Mouse (Mus musculus): Measurements from ENCODE around the gene Lurap1. TPM values are rescaled to one million over a fixed set of nuclear protein-coding genes. Genes with fewer than 3 reads are reported as not detected.
A peak's percentile ranks its signal among the peaks of the same experiment; 100 is the strongest.

Lurap1 gene
- total RNA-seq, 2 experiments from 2014 or later = 4.6 to 5.0 TPM

GRCm38 (mm10) chr4:116160769-116161168 lies 9.6 kb upstream of the Lurap1 start:
- DNase-seq = peak in 1 of 2 experiments; percentile 59

DNA sequence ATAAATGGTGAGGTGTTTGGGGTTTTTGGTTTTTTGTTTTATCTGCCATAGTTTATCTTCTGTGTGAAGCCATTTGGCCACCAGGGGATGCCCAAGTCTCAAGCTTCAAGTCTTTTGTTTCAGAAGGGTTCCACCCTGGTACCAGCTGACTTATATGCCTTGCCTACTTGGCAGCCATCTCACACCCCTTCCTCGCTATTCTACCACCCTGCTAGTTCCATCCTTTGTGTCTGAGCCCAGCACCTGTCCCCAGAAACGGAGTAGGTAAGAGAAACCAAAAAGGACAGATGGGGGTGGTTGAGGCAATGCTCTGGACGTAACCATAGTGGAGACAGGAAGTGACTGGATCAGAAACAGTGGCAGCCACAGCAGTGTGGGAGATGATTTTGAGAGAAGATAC lies 8.8 kb upstream of the Lurap1 start:
- no peak for DNase-seq

DNA sequence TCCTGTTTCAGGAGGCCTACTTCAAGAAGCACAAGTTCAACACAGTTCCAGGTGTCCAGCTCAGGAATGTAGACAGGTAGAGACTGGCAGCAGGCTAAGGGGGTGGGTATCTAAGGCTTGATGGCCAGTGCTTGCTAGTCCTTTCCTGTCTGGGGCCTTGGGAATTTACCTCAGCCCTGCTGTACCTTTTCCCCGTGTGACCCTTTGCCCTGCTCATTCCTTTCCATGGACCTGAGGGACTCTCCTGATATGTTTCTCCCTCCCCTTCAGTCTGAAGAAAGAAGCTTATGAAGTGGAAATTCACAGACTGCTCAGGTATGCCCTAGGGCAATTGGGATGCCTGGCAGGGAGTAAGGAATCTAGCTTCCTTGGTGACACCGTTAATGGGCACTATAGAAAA lies 6.7 kb upstream of the Lurap1 start:
- no peak for DNase-seq

DNA sequence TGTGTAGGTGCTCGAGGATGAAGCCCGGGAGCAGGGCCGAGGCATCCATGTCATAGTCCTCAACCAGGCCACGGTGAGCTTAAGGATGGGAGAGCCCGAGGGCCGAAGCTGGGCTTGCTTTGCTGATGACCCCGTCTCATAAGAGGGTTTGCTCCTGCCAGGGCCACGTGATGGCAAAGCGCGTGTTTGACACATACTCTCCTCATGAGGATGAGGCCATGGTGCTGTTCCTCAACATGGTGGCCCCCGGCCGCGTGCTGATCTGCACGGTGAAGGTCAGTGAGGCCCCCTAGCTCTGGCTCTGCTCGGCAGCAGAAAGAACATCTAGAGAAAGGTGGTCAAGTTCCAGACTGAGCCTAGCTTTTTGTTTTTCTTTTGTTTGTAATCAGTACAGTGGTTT lies 1.6 kb upstream of the Lurap1 start:
- no peak for DNase-seq

DNA sequence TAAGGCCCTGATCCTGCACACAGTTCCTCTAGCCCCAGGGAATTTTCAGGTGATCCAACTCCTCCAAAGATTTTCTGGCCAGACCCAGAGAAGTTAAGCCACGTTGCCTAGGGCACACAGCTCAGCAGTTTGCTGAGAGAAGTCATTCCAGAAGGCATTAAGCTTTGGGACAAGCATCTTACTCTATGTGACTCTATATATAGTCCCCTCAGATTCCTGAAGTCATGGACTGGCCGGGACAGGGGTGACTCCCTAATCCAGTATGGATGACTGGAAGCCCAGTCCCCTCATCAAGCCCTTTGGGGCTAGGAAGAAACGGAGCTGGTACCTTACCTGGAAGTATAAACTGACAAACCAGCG lies 296 bp downstream of the Lurap1 start:
- DNase-seq = no peak

DNA sequence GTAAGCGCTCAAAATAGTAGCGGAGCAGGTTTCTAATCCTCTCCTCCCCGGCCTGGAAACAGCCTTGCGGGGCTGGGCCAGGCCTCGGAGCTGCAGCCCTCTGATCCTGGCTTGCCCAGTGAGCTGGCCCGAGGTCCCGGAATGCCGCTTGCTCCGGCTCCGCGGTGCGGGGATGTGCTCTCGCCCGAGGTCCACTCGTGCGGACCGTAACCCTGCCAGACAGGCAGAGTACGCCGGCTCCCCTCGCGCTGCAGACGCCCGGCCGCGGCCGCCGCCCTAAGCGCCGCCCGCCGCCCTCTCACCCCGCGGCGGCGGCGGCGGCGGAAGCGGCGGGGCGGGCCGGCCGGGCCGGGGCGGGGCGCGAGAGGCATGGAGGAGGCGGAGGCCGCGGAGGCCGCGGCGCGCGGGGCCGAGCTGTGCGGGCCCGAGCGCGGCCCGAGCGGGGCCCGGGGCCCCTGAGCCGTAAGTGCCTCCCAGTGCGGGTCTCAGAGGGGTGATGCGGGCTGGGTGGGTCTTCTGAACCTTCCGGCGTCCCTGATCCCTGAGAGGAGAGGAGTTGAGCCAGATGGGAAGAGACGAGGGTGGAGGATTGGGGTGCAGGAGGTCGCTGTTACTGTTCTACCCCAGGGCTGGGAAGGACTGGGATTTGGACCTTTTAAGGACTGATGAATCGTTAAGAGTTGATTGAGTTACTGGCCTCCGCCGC lies 829 bp downstream of the Lurap1 start:
- peak; percentile 77 to 78 for DNase-seq

DNA sequence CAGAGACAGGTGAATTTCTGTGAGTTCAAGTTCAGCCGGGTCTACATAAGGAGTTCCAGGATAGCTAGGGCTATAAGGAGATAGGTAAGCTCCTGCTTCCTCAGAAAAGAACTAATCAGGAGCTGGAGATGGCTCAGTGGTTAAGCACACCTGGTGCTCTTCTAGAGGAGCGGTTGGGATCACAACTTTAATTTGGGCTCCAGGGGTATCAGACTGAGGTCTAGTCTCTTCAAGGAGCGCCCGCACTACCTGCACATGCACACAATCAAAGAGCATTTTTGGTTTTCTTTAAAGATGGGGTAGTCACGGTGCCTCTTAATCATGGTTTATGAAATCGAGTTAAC lies 1.4 kb downstream of the Lurap1 start:
- no peak for DNase-seq

DNA sequence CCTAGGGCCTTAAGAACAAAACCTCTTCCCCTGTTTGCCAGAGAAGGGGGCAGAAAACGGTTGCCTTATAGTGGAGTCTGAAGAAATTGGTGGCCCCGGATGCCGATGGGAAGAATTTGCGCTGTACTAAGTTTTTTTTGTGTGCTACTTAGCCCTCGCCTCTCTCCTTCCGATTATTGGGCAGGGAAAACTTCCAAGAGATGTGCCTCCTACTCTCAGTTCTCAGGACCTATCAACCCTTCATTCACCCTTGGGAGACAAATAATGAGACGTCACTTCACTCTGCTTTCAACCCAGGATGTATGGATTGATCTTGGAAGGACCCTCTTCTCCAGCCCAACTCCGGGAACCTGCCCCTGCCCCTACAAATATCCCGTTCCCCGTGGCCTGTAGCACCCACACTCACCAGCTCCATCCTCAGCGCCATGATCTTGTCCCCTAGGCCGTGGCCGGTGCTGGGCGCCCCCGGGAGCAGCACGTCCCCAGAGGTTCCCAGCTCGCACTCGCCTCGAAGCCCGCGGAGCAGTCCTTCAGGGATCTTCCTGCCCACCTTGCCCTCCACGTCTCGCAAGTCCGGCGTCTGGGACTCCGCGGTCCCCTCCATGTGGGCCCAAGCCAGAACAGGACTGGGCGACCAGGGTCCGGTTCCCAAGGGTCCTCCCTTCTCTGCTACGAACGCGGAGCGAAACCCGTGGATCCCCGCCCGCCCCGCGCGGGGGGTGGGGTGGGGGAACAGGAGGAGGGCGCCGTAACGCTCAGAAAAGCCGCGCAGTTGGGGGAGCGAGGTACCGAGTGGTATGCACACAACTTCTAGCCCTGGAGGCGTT lies 7.0 kb downstream of the Lurap1 start:
- peak; percentile 75 to 84 for DNase-seq

- peak; percentile 36 to 41 for DNase-seq
These were observed 7.8 kb downstream of the Lurap1 start for GRCm38 (mm10) chr4:116143317-116143811.

- DNase-seq = no peak
These were observed 8.9 kb downstream of the Lurap1 start for GRCm38 (mm10) chr4:116142269-116142668.

GRCm38 (mm10) chr4:116141736-116142135 lies 9.4 kb downstream of the Lurap1 start:
- no peak for DNase-seq

- DNase-seq = no peak
These were observed 10.2 kb downstream of the Lurap1 start for GRCm38 (mm10) chr4:116140801-116141574.

DNA sequence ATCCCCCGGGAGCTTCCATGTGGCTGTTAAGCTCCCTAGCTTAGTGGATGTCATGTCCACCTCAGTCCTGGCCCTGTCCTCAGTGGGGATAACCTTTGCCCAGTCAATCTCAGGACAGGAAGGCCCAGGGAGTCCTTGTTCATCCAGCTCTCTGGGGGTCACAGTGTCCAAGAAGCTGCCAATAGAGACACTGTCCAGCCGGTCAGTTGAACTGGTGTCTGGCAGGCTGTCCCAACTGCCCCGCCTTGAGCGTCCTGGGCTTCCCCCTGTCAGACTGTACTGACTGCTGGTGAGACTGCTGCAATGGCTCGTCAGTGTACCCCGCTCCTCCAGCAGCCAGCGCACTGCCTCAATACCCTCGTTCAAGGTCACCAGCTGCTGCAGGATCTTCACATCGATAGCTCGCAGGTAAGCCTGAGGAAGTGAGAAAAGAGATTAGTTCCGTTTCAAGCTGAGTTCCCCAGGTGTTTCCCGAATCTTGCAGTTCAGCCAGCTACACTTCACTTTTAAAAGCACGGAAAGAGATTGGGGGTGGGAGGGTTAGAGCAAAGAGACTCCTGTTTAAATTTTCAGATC lies 13.6 kb downstream of the Lurap1 start:
- peak in 1 of 2 experiments; percentile 33 for DNase-seq

DNA sequence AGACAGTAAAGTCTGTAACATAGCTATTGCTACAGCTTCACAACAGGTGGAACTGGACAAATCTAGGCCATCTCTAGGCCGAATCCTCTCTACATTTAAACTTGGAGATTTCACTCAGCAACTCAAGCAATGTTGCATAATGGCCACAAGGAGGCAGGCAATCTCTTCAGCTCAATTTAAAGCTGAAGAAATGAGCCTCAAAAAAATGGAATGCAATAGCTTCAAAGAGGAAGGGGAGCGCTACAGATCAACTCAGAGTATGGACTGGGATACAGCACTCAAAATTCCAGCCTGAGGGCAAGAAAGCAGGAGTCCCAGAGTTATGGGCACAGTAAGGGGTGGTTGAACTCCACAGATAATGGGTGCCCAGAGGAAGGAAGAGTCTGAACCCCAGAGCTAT lies 16.1 kb downstream of the Lurap1 start:
- DNase-seq = no peak

- no peak for DNase-seq
These were observed 18.0 kb downstream of the Lurap1 start for GRCm38 (mm10) chr4:116133126-116133525.

DNA sequence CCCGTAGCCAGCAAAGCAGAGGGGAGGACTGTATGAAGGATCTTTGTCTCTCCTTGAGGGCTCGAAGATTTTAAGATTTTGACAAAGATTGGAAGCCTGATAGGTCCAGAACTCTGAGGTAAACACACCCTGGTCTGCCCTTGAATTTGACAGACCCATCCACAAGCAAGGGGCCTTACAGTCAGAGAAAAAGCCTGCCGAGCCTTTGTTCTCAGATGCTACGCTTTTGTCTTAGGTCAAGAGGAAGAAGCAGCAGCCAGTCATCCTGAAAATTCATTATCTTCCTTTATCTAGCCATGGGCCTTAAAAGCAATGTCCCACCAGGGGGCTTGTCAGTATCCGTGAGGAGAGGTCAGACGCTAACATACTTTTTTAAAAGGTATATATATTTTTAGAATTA lies 23.2 kb downstream of the Lurap1 start:
- no peak for DNase-seq

GRCm38 (mm10) chr4:116125803-116126386 lies 25.2 kb downstream of the Lurap1 start:
- no peak for DNase-seq

DNA sequence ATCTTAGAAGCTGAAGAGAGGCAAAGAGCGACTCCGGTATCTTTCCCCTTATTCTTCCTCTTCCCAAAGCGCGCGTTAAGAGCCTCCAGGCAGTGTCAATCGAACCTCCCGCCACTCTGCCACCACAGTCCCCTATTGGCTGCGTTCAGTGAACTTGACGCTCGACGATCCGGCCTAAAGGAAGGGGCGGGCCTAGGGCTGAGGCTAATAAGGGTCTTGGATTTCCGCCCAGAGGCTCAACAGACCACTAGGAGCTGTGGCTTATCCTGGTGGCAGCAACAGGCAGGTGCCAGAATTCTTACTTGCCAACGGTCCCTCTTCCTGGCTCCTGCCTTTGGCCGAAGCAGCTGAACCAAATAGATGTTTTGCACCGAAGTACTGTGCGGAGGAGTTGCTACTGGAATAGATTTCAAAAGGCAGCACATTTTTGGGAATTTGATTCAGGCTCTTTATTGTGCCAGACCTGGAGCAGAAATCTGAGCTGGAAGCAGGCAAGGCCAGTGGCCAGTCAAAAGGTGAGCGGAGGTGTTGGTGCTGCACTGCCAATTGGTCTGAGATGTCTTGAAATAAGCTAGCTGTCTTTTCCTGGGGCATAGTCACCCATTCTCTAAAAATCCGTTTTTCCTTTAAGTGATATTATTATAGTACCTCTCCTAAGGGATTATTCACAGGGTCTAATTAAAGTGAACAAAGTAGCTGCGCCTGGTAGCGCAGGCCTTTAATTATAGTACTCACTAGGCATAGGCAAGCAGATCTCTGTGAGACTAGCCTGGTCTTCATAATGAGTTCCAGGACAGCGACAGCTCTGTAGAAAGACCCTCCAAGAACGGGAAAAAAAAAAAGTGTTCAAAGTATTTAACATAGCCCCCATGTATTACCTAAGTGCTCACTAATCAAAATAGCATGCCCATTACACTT lies 27.3 kb downstream of the Lurap1 start, which contains the start of the genes Rad54l and Pomgnt1:
Rad54l (minus strand) TSS at position 89 of the 918 bp plus-strand sequence.
Pomgnt1 (plus strand) TSS at position 239 of the 918 bp plus-strand sequence.
- DNase-seq = peak; percentile 86 to 90

GRCm38 (mm10) chr4:116122762-116123161 lies 28.4 kb downstream of the Lurap1 start:
- no peak for DNase-seq

DNA sequence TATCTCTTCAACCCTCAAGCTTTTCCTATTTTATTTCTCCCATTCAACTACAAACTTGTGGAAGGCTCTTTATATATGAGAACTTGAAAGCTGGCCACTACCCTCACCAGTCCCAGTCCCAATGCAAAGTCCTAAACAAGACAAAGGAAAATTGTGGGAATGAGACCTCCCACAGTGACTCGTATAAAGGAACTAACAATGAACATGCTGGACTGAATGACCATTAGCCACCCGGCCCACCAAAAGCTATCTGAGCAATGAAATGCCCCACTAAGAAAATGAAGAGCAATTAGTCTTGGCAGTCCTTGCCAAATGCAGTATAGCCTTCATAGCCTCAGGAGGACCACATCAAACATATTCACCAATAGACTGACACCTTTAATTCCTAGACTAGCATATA lies 39.7 kb downstream of the Lurap1 start:
- no peak for DNase-seq

DNA sequence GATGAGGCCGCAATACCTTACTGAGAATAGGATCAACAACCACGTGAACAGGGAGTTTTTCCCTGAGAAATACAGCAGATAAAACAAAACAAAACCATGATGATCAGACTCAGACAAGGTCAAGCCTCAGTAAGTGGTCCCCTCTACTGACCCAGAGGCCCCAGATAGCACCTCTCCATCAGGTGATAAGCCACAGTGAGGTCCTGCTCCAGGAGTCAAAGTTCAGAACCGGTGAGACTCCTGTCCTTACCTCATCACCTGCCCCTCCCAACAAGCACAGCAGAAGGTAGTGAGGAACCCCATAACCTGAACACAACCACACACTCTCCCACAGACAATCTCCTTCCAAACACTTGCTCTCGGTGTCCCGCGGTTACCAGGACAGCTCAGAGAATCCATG lies 40.4 kb downstream of the Lurap1 start:
- DNase-seq = no peak

Data from heart, adult 18-20 months (tissue).